Mouse (Mus musculus): ENCODE results near the gene Tfb2m.

- TF ChIP-seq CTCF (IDR thresholded peaks at IDR 0.05; ENCODE audit: borderline replicate concordance, insufficient read depth, low read depth, low read length) (no peak), POLR2A (IDR thresholded peaks at IDR 0.05; ENCODE audit: borderline replicate concordance, insufficient read depth, low read length) (no peak)
These were observed 26.2 kb downstream of the Tfb2m start for GRCm38 (mm10) chr1:179519901-179520300.
